Mouse (Mus musculus) frontal cortex, postnatal 25 days (tissue): ENCODE data around the gene Bbs9.

ENCODE experiments used
- DNase-seq, 2 experiments: peaks; one replicate each; pipeline ENCODE4 v3.0.0; 2022; ENCODE audit warnings: low spot score in 2 of 2

The Bbs9 gene

DNA sequence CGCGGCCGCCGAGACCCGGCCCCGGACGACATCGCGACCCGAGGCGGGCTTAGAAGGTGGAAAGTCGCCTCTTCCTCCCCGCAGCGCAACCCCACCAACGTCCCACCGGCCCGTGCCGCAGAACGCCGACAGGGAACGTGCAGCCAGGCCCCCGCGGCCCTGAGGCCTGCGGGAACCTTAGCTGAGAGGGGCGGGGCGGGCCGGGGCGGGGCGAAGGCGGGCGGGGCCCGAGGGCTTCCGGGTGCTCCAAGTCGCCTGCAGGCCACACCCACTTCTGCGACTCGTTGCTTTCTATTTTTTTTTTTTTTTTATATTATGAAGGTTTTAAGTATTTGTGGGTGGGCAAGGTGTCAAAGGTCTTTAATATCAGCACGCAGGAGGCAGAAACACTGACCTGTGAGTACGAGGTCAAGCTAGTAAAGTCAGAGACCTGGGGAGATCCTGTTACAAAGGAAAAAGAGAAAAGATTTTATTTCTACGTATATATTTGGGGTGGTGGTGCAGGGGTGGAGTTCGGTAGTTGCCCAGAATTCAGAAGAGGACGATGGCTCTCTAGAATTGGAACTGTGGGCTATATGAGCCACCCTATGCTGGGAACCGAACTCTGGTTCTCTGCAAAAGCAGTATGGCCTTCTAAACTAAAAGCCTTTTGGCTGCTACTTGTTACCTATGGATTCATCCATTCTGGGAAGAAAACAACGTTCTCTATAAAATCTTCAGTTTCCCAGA is 7.2 kb upstream of the Bbs9 start:
- DNase-seq, result no peak

DNA sequence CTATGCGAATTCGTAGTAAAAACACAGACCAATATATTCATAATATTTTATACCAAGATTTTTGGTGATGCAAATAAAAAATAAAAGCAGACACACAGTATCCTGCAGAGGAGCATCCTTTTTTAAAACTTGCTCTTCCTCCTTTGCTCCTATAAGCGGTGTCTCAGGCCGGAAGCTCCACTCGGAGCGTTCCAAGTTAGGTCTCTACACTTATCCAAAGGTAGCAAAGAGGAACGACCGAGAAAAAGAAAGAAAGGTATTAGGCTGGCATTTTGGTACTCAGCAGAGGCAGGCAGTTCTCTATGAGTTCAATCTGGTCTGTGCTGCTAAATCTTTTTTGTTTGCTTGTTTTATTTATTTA is 6.6 kb upstream of the Bbs9 start:
- DNase-seq, result no peak

- DNase-seq, result no peak
Observed at GRCm38 (mm10) chr9:22469643-22470042, 5.9 kb upstream of the Bbs9 start, which contains the start of gene Rp9. TSS of gene Rp9 (minus strand) at chr9:22469743.

DNA sequence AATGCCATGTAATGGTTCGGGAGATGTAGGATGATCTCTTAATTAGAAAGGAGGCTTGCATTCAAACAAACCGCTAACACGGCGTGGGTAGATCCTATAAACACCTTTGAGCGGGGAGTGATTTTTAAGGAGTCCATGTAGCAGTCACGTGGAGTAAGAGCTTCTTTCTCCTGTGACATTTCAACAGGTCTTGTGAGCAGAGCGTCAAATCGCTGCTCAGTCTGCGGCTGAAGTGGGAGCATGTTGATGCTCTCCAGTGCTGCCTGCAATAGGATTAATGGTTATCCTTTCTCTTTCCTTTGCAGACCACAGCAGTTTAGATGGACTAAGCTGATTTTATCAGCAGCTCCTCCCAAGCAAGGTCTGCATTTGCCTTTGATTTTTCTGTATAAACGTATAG is 750 bp downstream of the Bbs9 start:
- DNase-seq, result no peak

- DNase-seq, result no peak
Observed at GRCm38 (mm10) chr9:22478946-22479345, 3.4 kb downstream of the Bbs9 start.

DNA sequence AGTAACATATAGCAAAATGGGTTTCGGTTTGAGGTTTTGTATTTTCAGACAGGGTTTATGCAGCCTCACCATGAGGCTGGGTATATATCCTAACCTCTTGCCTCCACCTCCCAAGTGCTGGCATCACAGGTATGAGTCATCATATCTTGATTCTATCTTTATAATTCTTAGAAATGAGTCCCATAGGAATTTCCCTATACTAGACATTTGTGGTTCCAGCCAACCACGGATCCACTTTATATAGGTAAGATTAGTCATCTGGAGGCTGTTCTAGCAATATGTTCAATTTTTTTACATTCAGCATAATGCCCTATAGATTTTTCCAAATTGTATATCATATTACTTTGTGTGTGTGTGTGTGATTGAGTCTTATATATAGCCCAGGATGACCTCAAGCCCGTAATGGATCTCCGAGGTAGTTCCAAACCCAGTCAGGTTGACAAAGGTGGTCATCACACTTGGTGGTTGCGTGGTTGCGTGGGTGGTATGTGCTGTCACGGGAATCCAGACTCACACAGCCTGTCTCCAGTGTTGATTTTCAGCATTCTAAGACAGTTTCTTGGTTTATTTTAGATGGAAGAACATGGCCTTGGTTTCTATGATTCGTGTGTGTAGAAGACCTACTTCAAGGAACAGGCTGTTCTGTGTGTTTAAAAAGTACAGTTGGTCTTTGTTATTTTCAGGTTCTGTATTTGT is 8.5 kb downstream of the Bbs9 start:
- no peak for DNase-seq

GRCm38 (mm10) chr9:22484562-22485308 is 9.2 kb downstream of the Bbs9 start:
- no peak for DNase-seq

DNA sequence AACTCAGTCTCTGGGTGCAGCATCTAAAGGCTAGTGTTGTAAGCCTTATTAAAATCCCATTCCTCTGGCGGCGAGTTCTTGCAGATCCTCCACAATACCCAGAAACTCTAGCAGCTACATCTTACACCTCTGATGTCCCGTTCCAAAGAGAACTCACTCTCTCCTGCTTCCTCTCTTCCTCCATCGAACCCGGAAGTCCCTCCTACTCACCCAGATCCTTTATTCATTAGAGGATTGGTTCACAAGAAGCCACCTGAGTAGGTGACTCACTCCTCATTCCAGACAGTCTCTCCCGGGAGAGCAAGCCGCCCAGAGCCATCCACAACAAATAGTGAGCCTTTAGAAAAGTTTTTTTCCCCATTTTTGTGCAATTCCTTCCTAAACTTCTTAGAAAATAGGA is 10.7 kb downstream of the Bbs9 start:
- DNase-seq, result no peak

DNA sequence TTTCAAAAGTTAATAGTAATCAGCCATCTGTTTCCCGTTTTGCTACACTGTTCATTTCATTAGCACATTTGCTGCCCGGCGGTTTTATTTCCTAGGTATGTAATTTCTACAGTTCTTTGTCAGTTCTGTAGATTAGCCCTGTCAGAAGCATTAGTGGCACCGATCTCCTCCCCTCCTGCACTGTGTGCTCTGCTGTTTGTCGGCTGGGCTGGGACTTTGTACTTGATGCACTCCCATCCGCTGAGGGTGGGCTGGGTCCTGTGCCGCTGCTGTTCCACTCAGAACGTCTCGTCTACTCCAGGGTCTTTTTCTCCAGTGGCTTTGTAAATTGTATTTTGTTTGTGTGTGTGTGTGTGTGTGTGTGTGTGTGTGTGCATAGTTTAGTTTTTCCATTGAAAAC is 13.4 kb downstream of the Bbs9 start:
- DNase-seq, result no peak

- DNase-seq, result no peak
Observed at GRCm38 (mm10) chr9:22494203-22494807, 18.8 kb downstream of the Bbs9 start.

DNA sequence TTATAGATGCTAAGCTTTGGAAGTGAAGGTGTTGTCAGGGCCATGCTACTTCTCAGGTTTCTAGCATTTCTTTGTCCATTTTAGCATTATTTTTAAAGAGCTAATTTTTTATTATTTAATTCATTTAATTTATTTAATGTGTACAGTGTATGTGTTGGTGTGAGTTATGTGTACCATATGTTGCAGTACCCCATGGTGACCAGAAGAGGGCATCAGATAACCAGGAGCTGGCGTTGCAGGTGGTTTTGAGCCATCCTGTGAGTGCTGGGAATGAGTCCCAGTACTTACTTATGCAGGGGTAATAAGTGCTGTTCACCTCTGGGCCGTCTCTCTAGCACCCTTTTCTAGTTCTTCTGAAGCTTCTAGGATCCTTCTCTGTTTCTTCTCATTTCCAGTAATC is 19.6 kb downstream of the Bbs9 start:
- no peak for DNase-seq

- no peak for DNase-seq
Observed at GRCm38 (mm10) chr9:22497021-22497767, 21.7 kb downstream of the Bbs9 start.

DNA sequence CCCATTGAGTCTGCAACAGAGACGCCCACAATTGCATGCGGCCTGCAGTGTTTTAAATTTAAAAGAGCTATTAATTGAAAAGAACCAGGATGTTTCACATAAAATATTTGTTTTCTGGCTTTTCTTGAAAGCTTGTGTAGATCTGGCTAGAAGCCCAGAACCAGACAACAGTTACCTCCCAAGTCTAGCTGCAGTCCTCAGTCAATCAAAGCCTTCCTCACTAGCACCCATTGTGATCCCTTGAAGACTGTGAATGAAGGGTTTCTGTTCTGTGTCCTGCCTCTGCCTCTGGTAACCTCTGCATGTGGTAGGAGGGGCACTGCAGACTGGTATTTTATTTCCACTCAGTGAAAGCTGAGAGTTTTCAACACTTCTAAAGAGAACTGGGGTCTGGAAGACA is 27.5 kb downstream of the Bbs9 start:
- DNase-seq, result no peak

DNA sequence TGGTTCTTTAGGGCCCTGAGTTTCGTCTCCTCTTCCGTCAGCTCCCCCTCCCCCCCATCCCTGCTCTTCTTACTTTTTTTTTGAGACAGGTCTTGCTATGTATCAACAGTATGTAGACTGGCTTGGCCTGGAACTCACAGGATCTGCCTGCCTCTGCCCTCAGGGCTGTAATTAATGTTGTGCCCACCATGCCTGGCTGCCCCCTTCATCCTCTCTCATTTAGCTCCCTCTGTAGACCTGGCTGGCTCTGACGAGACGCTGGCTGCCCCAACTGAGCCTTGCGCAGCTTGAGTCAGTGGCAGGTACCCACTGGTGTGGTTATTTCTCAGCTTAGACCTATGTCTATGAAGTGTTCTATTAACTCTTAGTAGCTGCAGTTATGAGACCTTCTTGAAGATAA is 28.1 kb downstream of the Bbs9 start:
- no peak for DNase-seq

- no peak for DNase-seq
Observed at GRCm38 (mm10) chr9:22505574-22505973, 30.1 kb downstream of the Bbs9 start.

DNA sequence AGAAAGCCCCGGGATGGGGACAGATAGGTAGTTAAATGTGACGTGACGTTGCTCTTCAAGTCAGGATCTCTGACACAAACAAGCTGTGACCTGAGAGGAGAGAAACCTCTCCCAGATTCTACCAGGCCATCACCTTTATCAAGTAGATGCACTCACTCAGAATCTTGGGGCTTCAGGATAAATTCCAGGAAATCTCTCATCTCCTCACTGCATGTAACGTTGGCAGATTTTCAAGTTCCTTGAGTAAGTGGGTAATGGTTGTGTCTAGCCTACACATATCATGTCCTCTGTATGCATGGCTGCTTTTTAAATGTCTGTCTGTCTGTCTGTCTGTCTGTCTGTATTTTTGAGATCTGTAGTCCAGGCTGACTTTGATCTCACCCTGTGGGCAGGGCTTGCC is 39.6 kb downstream of the Bbs9 start:
- DNase-seq, result no peak

DNA sequence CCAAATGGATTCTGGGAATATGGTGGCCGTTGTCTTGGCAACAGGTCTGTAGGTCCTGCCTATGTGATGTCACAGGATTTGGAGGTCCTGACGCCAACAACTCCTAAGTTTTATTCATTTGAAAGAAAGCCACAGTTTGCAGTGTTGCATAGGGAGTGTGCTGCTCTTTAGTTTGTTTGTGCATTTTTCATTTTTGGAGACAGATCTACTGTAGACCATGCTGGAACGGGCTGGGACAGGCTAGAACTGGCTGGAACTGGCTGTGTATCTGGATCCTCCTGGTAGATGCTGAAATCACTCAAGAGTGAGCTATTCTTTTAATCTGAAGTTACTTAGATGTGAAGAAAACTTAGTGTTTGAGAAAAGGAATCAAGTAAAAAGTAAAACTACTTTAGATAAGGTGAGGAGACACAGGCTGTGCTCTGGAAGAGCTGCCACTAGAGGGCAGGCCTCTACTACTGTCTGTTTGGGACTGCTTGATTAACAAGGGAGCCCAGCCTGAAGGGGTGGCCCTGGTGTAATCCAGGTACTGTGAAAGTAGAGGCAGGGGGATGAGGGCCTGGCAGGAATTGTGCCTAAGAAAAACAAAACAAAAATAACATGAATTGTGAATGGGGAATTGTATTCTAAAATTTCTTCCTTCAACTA is 43.0 kb downstream of the Bbs9 start:
- peak in 1 of 2 experiments; percentile 19 for DNase-seq

DNA sequence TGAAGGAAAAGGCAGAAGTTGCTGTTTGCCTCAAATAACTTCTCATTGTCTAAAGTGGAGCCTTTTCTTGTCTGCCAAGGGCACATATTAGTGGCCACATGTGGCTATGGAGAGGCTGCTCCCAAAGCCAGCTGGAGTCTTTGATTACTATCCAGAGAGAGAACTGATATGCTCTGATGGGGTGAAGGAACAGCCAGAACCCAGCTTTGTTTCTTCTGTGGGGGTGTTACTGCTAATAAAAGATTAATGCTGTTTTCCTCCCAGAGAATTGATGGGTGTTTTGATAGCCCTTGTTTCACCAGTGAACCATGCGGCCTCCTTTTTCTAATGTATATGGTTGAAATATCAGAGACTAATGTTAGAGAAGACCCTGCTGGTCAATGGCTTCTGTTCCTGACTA is 47.9 kb downstream of the Bbs9 start:
- no peak for DNase-seq

GRCm38 (mm10) chr9:22530734-22531489 is 55.4 kb downstream of the Bbs9 start:
- DNase-seq, result no peak

- DNase-seq, result no peak
Observed at GRCm38 (mm10) chr9:22532112-22532511, 56.6 kb downstream of the Bbs9 start.
